Mouse (Mus musculus): ENCODE measurements around the gene Tbc1d22b.
"Not testable (repeated sequence)": the region's sequence is repeated elsewhere in the genome, so short reads cannot be mapped to it uniquely, and the experiment has no call there.

Gene Tbc1d22b

GRCm38 (mm10) chr17:29549543-29550428 lies at the start of gene Tbc1d22b, which contains the start of gene Gm17657:
Gene Tbc1d22b (plus strand): TSS chr17:29549785.
Gene Gm17657 (minus strand): TSS chr17:29549638.
- peak; percentile 80 for DNase-seq (ENCODE audit: low read depth, low spot score)

DNA sequence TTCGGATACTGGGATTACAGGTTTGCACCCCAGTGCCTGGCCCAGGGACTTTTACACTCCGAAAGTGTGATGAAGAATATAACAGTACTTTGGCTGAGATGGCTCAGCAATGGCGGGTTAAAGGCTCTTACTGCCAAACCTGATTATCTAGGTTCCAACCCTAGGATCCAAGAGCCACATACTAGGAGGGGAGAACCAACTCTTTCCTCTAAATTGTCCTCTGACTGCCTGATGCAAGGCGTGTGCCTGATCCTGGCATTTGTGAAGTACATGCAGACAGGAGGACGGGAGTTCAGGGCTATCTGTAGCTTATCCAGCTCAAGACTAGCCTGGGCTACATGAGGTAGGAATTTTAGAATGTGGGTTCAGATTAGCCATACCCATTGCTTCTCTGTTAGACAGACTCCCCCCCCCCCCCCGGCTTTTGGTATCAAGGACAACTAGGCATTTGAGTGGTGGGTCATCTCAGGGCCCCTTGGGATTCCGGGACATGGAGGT lies 49.3 kb upstream of the Tbc1d22b start:
- DNase-seq (ENCODE audit: low read depth, low spot score), result no peak

- DNase-seq (ENCODE audit: low read depth, low spot score), result peak; percentile 77
Observed at GRCm38 (mm10) chr17:29500802-29501469, 48.6 kb upstream of the Tbc1d22b start.

DNA sequence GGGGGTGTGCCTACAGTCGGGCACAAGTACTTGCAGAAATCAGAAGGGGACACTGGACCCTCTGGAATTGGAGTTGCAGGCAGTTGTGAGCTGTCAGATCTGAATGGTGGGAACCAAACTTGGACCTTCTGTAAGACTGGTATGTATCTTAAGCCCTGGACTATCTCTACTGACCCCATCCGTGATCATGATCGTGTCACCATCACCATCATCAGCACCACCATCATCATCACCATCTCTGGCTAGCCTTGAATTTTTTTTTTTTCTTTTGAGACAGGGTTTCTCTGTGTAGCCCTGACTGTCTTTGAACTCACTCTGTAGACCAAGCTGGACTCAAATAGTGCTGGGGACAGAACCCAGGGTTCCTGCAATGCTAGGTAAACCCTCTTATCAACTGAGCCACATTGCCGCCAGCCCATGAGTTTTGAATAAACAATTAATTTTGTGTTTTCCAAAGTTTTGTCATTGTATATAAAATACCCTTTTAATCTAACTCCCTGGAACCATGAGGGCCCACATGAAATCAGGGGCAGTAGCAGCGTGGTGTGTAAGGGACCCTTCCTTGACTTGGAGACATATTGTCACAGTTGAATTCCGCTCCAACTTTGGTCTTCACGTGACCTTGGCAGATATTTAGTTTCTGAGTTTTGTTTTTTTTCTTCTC lies 47.4 kb upstream of the Tbc1d22b start:
- no peak for DNase-seq (ENCODE audit: low read depth, low spot score)

GRCm38 (mm10) chr17:29502669-29503665 lies 46.6 kb upstream of the Tbc1d22b start:
- DNase-seq (ENCODE audit: low read depth, low spot score), result no peak

GRCm38 (mm10) chr17:29503700-29504099 lies 45.9 kb upstream of the Tbc1d22b start:
- DNase-seq (ENCODE audit: low read depth, low spot score), result no peak

DNA sequence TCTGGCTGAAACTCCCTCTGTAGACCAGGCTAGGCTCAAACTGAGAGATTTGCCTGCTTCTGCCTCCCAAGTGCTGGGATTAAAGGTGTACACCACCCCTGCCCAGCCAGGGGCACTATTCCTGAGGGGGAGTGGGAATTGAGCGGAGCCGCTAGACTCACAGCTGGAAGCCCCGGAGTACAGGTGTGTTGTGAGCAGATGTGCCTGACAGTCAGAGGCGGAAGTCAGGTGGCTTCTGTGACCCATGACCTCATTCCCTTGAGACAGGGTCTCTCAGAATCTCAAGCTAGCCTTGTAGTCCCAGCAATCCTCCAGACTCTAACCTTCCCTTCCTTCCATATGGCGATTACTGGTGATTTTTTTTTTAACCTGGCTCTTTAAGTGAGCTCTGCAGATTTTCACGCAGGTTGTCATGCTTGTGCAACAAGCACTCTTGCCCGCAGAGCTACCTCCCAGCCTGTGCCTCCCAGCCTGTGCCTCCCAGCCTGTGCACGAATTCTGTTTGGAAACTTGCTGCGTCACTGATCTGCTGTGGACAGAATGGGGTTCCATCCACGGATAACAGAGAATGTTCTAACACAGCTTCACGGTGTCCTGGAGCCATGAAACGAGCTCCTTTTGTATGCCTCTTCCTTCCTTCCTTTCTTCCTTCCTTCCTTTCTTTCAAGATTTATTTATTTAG lies 40.5 kb upstream of the Tbc1d22b start:
- no peak for DNase-seq (ENCODE audit: low read depth, low spot score)

GRCm38 (mm10) chr17:29510691-29511090 lies 38.9 kb upstream of the Tbc1d22b start:
- DNase-seq (ENCODE audit: low read depth, low spot score), result no peak

DNA sequence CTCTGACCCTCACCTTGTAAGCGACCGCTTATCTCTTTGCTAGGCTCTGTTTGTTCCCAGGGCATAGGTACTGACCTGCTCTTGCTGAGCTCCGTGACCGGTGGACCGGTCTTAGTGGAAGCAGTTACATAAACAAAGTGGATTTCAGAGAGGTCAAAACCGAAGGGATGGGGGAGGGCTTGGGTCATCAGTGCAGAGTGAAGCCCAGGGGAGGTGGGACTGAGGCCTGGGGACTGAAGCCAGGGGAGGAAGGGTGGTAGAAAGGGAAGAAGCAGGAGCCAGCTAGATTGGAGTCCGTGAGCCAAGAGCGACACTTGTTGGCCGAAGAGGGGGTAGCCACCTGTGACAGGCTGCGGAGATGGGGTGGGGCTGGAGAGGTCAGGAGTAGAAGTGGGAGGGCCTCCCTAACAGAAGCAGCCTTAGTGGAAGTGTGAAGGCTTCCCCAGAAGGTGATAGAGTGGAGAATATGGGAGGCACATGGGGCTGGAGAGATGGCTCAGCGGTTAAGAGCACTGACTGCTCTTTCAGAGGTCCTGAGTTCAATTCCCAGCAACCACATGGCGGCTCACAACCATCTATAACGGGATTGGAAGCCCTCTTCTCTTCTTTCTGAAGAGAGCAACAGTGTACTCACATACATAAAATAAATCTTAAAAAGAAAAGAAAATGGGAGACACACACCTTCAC lies 36.4 kb upstream of the Tbc1d22b start:
- DNase-seq (ENCODE audit: low read depth, low spot score), result peak; percentile 74

DNA sequence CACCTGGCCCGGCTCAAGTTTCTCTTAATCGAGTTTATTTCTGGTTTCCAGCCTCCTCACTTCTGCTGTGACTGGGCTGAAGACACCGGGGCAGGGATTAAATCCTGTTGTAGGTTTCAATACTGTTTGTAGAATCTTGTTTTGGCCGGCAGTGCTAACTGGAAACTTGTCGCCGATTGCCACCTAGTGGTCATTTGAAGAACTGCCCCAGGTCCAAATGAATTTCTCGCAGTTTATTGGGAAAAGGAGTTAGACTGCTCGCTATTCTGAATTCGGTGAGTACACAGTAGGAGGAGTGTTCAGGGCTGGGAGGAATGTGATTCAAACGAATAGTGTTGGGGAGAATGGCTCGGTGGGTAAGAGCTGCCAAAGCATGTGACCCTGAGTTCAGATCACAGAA lies 35.1 kb upstream of the Tbc1d22b start:
- peak; percentile 79 for DNase-seq (ENCODE audit: low read depth, low spot score)

DNA sequence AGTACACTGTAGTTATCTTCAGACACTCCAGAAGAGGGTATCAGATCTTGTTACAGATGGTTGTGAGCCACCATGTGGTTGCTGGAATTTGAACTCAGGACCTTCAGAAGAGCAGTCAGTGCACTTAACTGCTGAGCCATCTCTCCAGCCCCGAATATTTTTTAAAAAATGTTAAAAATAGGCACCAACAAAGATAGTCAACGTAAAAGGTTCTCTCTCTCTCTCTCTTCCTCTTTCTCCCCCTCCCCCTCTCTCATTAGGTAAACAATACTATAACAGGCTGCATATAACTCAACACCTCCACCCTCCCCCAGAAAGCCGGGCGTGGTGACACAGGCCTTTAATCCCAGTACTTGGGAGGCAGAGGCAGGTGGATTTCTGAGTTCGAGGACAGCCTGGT lies 30.9 kb upstream of the Tbc1d22b start:
- DNase-seq (ENCODE audit: low read depth, low spot score), result not testable (repeated sequence)

- no peak for DNase-seq (ENCODE audit: low read depth, low spot score)
Observed at GRCm38 (mm10) chr17:29519731-29520130, 29.9 kb upstream of the Tbc1d22b start.

DNA sequence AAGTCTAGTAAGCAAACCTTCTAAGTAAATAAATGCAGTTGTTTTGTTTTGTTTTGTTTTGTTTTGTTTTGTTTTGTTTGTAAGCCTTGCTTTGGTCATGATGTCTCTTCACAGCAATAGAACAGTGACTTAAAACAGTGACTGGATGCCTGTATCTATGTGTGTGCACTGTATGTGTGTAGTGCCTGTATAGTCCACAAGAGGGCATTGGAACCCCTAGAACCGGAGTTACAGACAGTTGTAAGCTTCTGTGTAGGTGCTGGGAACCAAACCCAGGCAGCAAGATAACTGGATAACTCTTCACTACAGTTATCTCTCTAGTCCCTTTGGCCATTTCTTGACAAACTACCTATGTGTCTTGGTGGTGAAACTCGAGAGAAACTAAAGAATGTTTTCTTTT lies 24.0 kb upstream of the Tbc1d22b start:
- DNase-seq (ENCODE audit: low read depth, low spot score), result no peak

GRCm38 (mm10) chr17:29528568-29529187 lies 20.9 kb upstream of the Tbc1d22b start:
- no peak for DNase-seq (ENCODE audit: low read depth, low spot score)

DNA sequence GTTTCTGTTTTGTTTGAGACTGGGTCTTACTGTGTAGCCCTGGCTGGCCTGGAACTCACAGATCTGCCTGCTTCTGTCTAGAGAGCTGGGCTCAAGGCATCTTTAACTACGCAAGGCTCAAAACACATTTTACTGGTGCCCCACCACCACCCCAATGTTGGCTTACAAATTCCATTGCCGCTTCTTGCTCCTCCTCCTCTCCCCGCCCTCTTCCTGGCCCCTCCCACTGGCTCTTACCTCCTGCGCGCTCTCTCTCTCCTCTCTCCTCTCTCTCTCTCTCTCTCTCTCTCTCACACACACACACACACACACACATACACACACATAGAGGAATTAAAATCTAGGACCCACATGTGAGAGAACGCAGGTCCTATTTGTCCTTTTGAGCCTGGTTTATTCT lies 19.1 kb upstream of the Tbc1d22b start:
- no peak for DNase-seq (ENCODE audit: low read depth, low spot score)

DNA sequence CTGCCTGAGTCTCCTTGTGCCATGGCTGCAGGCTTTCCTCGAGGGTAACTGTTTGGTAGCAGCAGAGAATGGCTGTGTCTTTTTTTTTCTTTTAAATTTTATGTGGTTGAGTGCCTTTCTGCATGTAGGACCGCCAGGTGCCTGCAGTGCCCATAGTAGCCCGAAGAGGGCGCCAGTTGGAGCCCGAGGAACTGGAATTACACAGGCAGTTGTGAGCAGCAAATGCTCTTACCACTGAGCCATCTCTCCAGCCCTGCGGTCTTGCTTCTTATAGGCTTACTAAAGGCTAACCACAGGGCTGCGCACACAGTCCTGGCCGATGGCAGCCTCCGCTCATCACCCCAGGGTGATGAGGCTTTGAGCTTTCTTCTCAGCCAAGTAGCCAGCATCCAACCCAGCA lies 18.3 kb upstream of the Tbc1d22b start:
- no peak for DNase-seq (ENCODE audit: low read depth, low spot score)

GRCm38 (mm10) chr17:29531757-29532384 lies 17.7 kb upstream of the Tbc1d22b start:
- DNase-seq (ENCODE audit: low read depth, low spot score), result no peak

DNA sequence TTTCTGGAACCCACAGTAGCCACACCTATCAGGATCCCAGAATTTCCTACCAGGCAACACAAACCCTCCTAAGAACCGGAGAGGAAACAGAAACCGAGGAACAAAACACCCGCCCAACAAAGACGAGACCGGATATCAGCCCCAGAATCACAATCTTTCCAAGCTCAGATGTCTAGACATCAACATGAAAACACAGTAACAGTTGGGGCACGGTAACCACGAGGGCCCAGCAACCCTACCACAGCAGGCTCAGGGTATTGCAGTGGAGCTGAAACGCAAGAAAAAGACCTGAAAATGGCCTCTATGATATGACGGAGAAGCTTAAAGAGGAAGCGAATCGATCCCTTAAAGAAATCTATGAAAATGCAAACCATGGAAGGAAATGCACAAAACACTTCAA lies 15.7 kb upstream of the Tbc1d22b start:
- DNase-seq (ENCODE audit: low read depth, low spot score), result no peak

GRCm38 (mm10) chr17:29540426-29540825 lies 9.2 kb upstream of the Tbc1d22b start:
- DNase-seq (ENCODE audit: low read depth, low spot score), result no peak
